Mouse (Mus musculus) heart, embryonic 14.5 days (tissue): Measurements from ENCODE around the gene Mrpl41. TPM values are rescaled to one million over a fixed set of nuclear protein-coding genes. Genes with fewer than 3 reads are reported as not detected.
A peak's percentile ranks its signal among the peaks of the same experiment; 100 is the strongest.
"Not testable (repeated sequence)": the region's sequence is repeated elsewhere in the genome, so short reads cannot be mapped to it uniquely, and the experiment has no call there.

Experiments
- ATAC-seq: fragments of 200-750 bp; cut with Nextera tagmentation; 2 replicates; pipeline ENCODE4 v1.8.0; 2017; ENCODE audit warnings: low read depth, moderate TSS enrichment; ENCODE audit not compliant: insufficient number of reproducible peaks, insufficient read depth, low FRiP score
- H3K27ac ChIP-seq, 2 experiments: fragments of 200-500 bp in 1 of 2; fragments of 300-500 bp in 1 of 2; sonication (generic) in 1 of 2; replicated peaks in 1 of 2; 2 replicates each; pipeline ENCODE4 v1.5.1; 2012 to 2014; ENCODE audit warnings: low read depth in 2 of 2, low read length in 2 of 2, control low read depth in 1 of 2, mild to moderate bottlenecking in 1 of 2, mixed read lengths in 1 of 2; ENCODE audit not compliant: control insufficient read depth in 1 of 2, insufficient read depth in 1 of 2
- H3K27me3 ChIP-seq: fragments of 300-500 bp; sonication (generic); 2 replicates; pipeline ENCODE4 v1.6.1; 2014; ENCODE audit warnings: mild to moderate bottlenecking, low read length, control low read depth; ENCODE audit not compliant: control insufficient read depth, insufficient read depth
- H3K36me3 ChIP-seq: fragments of 300-500 bp; sonication (generic); 2 replicates; pipeline ENCODE4 v1.6.1; 2014; ENCODE audit warnings: mild to moderate bottlenecking, control low read depth, low read length, mixed read lengths; ENCODE audit not compliant: control insufficient read depth, insufficient read depth
- H3K4me1 ChIP-seq, 2 experiments: fragments of 200-500 bp in 1 of 2; fragments of 300-500 bp in 1 of 2; sonication (generic) in 1 of 2; 2 replicates each; pipeline ENCODE4 v1.6.1; 2012 to 2014; ENCODE audit warnings: low read length in 2 of 2, control low read depth in 1 of 2, mixed read lengths in 1 of 2; ENCODE audit not compliant: control insufficient read depth in 2 of 2, insufficient read depth in 2 of 2
- H3K4me2 ChIP-seq: fragments of 300-500 bp; sonication (generic); 2 replicates; pipeline ENCODE4 v1.6.1; 2014; ENCODE audit warnings: mild to moderate bottlenecking, low read length
- H3K4me3 ChIP-seq, 2 experiments: fragments of 200-500 bp in 1 of 2; fragments of 300-500 bp in 1 of 2; sonication (generic) in 1 of 2; 2 replicates each; pipeline ENCODE4 v1.5.1; 2012 to 2014; ENCODE audit warnings: low read length in 2 of 2, mild to moderate bottlenecking in 2 of 2, control low read depth in 1 of 2, low read depth in 1 of 2, moderate library complexity in 1 of 2; ENCODE audit not compliant: control insufficient read depth in 1 of 2, insufficient read depth in 1 of 2
- H3K9ac ChIP-seq: fragments of 300-500 bp; sonication (generic); 2 replicates; pipeline ENCODE4 v1.6.1; 2014; ENCODE audit warnings: mild to moderate bottlenecking, low read length
- H3K9me3 ChIP-seq: fragments of 300-500 bp; sonication (generic); 2 replicates; pipeline ENCODE4 v1.6.1; 2016; ENCODE audit warnings: low read length, control low read depth; ENCODE audit not compliant: control insufficient read depth
- WGBS: fragments of 180-500 bp; shearing (Covaris S2); extraction: QIAGEN DNeasy Blood & Tissue Kit; methylation state at CpG from one replicate; pipeline ENCODE4 v1.1.7; 2014; 5-methylcytosine and 5-hydroxymethylcytosine counted together
- polyA plus RNA-seq: library from polyadenylated mRNA; unstranded; fragments of >200 nt; fragmentation: Nextera tagmentation; extraction: Ambion mirVana; gene quantifications from 2 replicates; pipeline ENCODE4 v1.2.1, GENCODE M21; 2014

Gene Mrpl41
- polyA plus RNA-seq, 1 experiment from 2014 or later = 137 TPM

DNA sequence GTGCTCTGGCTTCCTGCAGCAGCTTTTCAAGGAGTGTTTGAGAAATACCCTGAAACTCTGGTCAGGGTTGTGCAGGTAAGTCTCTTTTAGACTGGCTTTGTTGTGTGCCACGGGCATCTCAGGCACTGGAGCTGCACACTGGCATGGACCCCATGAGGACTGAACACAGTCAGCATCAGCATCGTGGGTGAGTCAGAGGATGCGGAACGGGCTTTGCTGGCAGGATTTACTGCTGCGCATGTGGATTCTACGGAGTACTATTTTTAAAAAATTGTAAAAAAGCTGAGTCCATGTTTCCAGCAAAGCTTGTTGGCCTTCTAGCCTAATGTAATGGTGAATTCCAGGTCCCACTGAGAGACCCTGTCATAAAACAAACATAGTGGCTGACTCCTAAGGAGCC, 20.4 kb upstream of the Mrpl41 start:
- Histone ChIP-seq H3K9me3 (no peaks in the 10 kb centered on the region), H3K4me2 (no peak overlapping the region), H3K36me3 (peaks cover 15% of the 10 kb centered on the region; the same call in 1 of the 2 replicates), H3K4me3 (no peak overlapping the region), H3K9ac (no peak overlapping the region), H3K27ac (no peak overlapping the region), H3K27me3 (no peaks in the 10 kb centered on the region), H3K4me1 (no peaks in the 10 kb centered on the region)
- ATAC-seq = no peak
- 90% methylated on average over 6 of the region's 6 CpGs for WGBS

DNA sequence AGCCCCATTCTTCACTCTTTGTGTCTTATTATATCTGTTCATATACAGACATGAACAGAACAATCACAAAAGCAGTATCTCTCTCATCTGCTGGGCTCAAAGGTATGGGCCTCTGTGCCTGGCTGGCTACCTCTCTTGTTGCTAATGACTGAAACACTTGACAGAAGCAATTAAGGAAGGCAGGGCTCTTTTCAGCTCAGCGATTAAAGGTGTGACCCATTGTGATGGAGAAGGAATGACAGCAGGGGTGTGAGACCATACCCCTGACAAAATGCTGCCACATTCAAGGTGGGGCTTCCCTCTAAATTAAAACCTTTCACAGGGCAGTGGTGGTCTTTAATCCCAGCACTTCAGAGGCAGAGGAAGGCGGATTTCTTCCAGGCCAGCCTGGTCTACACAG, 12.9 kb upstream of the Mrpl41 start:
- H3K36me3 ChIP-seq = peaks cover 44% of the 10 kb centered on the region
- H3K9ac ChIP-seq = no peak overlapping the region
- no peak for ATAC-seq
- H3K9me3 ChIP-seq = no peaks in the 10 kb centered on the region
- H3K27ac ChIP-seq = no peak overlapping the region
- no peak overlapping the region for H3K4me3 ChIP-seq
- no peaks in the 10 kb centered on the region for H3K27me3 ChIP-seq
- no peak overlapping the region for H3K4me2 ChIP-seq
- H3K4me1 ChIP-seq = no peaks in the 10 kb centered on the region
- WGBS = 48% methylated on average over 2 of the region's 2 CpGs

DNA sequence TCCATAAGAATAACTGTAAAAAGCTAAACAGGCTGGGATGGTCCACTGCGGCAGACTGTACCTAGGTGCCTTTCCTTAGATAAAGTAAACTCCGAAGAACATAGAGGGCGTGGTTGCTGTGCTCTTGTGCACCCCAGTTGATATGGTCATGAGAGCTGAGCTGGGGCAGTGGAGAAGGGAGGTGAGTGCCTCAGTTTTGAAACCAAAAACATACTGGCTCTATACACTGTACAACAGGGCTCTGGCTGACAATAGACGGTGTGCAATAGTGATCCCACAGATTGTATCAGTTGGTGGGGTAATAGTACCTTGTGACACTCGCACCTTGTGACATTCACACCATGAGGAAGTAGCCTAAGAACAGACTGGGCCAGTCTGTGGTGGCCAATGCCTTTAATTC, 2.1 kb upstream of the Mrpl41 start:
- Histone ChIP-seq H3K9ac (no peak overlapping the region), H3K9me3 (no peaks in the 10 kb centered on the region), H3K27me3 (no peaks in the 10 kb centered on the region), H3K4me1 (peaks cover 2 to 14% of the 10 kb centered on the region in 2 experiments), H3K4me2 (peak overlapping the region; percentile 94), H3K4me3 (no peak overlapping the region), H3K36me3 (peaks cover 22% of the 10 kb centered on the region), H3K27ac (no peak overlapping the region)
- WGBS = 91% methylated on average over 5 of the region's 5 CpGs
- no peak for ATAC-seq

DNA sequence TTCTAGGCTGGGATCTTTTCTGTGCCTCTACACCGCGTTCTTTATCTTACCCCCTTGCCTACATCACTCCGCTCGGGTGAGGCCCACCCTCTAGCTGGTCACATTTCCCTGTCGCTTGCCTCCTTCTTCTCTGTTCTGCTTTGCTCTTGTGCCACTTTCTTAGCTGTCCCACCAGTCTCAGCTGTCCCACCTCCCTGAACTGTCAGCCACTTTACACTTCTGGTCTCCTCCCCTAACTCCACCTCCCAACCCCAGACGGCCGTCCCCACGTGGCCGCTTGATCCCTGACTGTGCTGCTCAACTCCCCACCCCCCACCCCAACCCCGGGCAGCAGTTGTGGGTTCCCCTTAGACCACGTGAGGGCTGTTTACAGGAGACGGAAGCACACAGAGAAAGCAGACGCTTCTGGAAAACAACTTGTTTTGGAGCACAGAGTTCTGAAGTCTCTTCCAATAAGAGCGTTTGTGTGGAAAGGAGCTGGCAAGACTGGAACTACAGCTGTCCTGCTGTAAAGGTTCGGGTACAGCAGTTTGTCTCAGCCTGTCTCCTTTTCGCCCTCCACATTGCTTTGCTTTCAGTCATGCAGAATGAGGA, 903 bp upstream of the Mrpl41 start, which contains the start of gene Pnpla7:
Pnpla7 (plus strand) TSS at position 330 of the 594 bp plus-strand sequence.
- Histone ChIP-seq H3K27ac (peak within 1 kb of the TSS; percentile 93 to 94), H3K4me3 (peak within 1 kb of the TSS; percentile 84 to 88), H3K4me1 (peaks cover 2 to 14% of the 10 kb centered on the region in 2 experiments), H3K36me3 (peaks cover 28% of the 10 kb centered on the region), H3K9ac (peak within 1 kb of the TSS; percentile 90), H3K9me3 (no peaks in the 10 kb centered on the region), H3K4me2 (peak within 1 kb of the TSS; percentile 94), H3K27me3 (no peaks in the 10 kb centered on the region)
- peak; percentile 78 for ATAC-seq
- WGBS = under 1% methylated on average over 16 of the region's 16 CpGs

DNA sequence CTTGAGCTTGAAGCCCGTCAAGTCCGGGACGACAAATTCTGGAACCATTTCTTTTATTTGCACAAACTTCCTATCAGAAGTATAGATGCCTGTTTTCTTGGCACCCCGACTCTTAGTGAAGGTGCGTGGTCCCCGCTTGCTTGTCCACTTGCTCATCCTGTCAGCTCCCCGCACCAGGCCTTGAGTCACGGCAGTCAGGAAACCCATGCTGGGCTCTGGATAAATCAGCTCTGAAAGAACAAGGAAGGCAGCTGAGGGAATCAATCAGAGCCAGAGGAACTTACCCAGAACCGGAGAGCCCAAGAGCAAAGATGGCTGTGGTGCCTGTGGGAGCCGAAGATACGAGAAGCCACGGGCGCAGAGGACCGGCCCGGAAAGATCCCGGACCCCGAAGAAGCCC, 446 bp downstream of the Mrpl41 start:
- Histone ChIP-seq H3K9ac (peak overlapping the region; percentile 90), H3K36me3 (peaks cover 38% of the 10 kb centered on the region), H3K27ac (peak overlapping the region; percentile 72 to 94), H3K4me2 (peak overlapping the region; percentile 94), H3K4me1 (peaks cover 2 to 14% of the 10 kb centered on the region in 2 experiments), H3K4me3 (peak overlapping the region; percentile 84 to 88)
- H3K9me3 ChIP-seq, H3K27me3 ChIP-seq, ATAC-seq: not testable (repeated sequence)
- WGBS = under 1% methylated on average over 17 of the region's 17 CpGs

DNA sequence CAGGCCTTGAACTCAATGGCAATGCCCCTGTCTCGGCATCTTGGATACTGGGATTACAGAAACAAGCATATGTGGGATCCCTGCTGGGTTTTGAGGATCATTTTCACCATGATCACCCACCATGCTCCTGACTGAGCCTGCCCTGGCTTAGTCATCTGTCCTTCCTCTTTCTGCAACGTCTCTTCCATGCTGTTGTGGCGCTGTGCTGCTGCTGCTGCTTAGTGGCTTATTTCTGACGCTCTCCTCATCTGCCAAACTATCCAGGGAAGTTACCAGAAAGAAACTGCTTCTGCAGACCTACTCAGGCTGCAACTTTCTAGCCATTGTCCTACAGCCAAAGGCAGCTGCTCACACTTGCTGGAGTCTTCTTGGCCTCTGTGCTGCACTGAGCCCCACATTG, 4.5 kb downstream of the Mrpl41 start:
- no peak for ATAC-seq
- Histone ChIP-seq H3K4me3 (no peak overlapping the region), H3K27ac (no peak overlapping the region), H3K9ac (no peak overlapping the region), H3K9me3 (no peaks in the 10 kb centered on the region), H3K4me2 (no peak overlapping the region), H3K36me3 (peaks cover 76% of the 10 kb centered on the region), H3K27me3 (no peaks in the 10 kb centered on the region), H3K4me1 (peaks cover 0 to 11% of the 10 kb centered on the region in 2 experiments; a peak in 2 of 4 replicates)
- WGBS = 86% methylated on average over 4 of the region's 4 CpGs

DNA sequence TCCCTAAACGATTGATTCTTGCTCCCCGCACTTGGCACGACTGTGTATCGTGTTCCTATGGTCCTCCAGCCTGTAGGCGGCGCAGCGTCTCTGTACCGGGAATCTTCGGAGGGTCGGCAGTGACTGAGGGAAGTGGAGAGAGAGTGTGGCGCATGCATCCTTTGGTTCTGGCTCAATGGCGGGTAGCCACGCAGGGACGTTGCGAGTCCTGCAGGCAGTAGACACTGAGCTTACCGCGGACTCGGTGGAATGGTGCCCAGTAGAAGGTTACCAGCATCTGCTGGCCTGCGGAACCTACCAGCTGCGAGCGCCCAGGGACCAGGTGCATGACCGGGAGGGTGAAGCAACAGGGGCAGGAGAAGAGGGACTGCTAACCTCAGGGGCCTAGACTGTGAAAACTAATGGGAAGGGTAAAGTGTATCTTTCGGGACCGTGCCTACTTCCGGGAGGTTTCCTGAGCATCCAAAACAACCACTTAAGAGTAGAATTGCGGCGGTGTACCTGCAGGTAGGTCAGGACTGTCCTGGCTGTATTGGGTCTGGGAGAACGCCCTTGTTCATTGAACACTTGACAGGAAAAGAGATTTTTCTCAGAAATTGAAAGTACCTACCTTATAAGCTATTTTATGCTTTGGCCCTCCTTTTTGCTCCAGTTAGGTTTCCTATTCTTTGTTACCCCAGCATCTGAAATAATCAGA, 12.4 kb downstream of the Mrpl41 start, which contains the start of gene Dph7:
Dph7 (plus strand) TSS at position 97 of the 697 bp plus-strand sequence.
- ATAC-seq = peak; percentile 61; the same call in 1 of the 2 replicates
- Histone ChIP-seq H3K9me3 (no peaks in the 10 kb centered on the region), H3K36me3 (peaks cover 61% of the 10 kb centered on the region), H3K27ac (0 out of 4 replicates have a peak within 1 kb of the TSS, but pooled peaks of 1 of the 2 experiments have one; percentile 8), H3K4me2 (peak within 1 kb of the TSS; percentile 85), H3K9ac (peak within 1 kb of the TSS; percentile 90), H3K4me3 (peak within 1 kb of the TSS; percentile 91), H3K4me1 (peaks cover 0 to 9% of the 10 kb centered on the region in 2 experiments; a peak in 2 of 4 replicates), H3K27me3 (no peaks in the 10 kb centered on the region)
- 2% methylated on average over 28 of the region's 28 CpGs for WGBS
